ENCODE assay signal across 15 mouse cellular contexts in the genomic region with DNA sequence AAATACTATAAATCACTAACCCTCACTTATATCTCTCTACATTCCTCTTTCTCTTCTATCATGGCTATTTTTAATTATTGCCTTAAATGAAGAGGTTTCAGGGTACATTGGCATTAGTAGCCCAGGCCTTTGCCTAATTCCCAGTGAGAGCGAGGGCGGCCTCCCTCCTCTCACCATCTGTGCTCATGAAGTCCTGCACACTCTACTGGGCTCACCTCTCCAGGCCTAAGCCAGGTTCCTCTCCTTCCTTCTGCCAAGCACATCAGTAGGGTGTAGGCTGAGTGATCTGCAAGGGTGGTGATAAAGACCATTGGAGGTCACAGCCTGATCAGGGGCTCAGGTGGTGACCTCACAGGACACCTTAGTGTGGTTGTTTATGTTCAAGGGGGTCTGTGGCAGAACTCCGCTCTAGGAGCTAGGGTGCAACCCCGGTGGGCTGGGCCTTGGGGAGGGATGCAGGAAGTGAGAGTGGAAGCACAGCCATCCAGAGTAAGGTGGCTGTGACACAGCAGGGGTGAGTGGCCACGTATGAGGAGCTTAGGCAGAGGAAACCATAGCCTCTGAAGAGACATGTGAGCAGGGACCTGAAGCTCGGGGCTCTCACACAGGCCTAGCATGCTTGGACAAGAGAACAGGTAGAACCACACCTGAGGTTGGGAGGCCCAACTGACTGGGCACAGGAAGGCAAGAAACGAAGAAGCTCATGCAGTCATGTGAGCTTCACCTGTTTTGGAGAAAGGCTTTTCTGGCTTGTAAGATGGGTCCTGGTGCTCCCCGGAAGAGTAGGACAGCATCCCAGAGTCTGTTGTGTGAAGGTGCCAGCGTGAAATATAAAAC. TPM values are rescaled to one million over a fixed set of nuclear protein-coding genes. Genes with fewer than 3 reads are reported as not detected.
DNase-seq lines count a peak whose midpoint lies in the region; ATAC-seq and TF ChIP-seq lines count a peak whose summit lies in the region.
"Had no signal": no experiment of that assay in that cellular context is flagged by ENCODE, and none has a peak within 500 bp of the region (broad histone marks: within the 10 kb centered on the region; RNA-seq: fewer than 3 reads in every experiment).

No protein-coding gene starts in this region.

- peak overlapping the region; percentile 46 for H3K27ac ChIP-seq in layer of hippocampus, adult 2 months
- no peak overlapping the region for H3K27ac ChIP-seq in hindbrain, embryonic 10.5 days
- H3K27ac ChIP-seq: liver, embryonic 13.5 days; neural tube, embryonic 13.5 days; stomach, embryonic 15.5 days had no signal

- no peaks in the 10 kb centered on the region for H3K27me3 ChIP-seq in hindbrain, embryonic 10.5 days (ENCODE audit: insufficient read depth, poor library complexity, severe bottlenecking)
- H3K27me3 ChIP-seq: liver, embryonic 13.5 days; neural tube, embryonic 13.5 days; stomach, embryonic 15.5 days had no signal

- no peak for TF ChIP-seq CTCF in layer of hippocampus, adult 2 months (conservative IDR thresholded peaks at IDR 0.05)

- WGBS in hindbrain, embryonic 10.5 days, result 88% methylated on average over 9 of the region's 9 CpGs

- DNase-seq in cerebellum, postnatal 10 days, result no peak
- peak; percentile 4 for DNase-seq in kidney, postnatal 10 days
- DNase-seq in kidney, adult 18-20 months, result no peak
- peak; percentile 10 for DNase-seq in A20 (ENCODE audit: low read depth, low spot score)
- no peak for DNase-seq in layer of hippocampus, adult 2 months (ENCODE audit: low spot score in 2 of 2)
- DNase-seq in hindbrain, embryonic 10.5 days (ENCODE audit: low spot score), result no peak
- DNase-seq: adrenal gland, adult 8-10 months; gastrocnemius, postnatal 10 days; kidney, postnatal 4 days; liver, embryonic 13.5 days; lung, postnatal 36 days had no signal

- H3K4me1 ChIP-seq in hindbrain, embryonic 10.5 days (replicated peaks), result peaks cover 14% of the 10 kb centered on the region
- H3K4me1 ChIP-seq: liver, embryonic 13.5 days; stomach, embryonic 15.5 days had no signal

- H3K9me3 ChIP-seq in hindbrain, embryonic 10.5 days, result no peaks in the 10 kb centered on the region
- H3K9me3 ChIP-seq: liver, embryonic 13.5 days; neural tube, embryonic 13.5 days; stomach, embryonic 15.5 days had no signal

- H3K4me3 ChIP-seq in layer of hippocampus, adult 2 months, result no peak overlapping the region
- H3K4me3 ChIP-seq in hindbrain, embryonic 10.5 days, result no peak overlapping the region
- H3K4me3 ChIP-seq: liver, embryonic 13.5 days; neural tube, embryonic 13.5 days; stomach, embryonic 15.5 days had no signal

- ATAC-seq in cerebellum, adult (ENCODE audit: insufficient number of reproducible peaks, low FRiP score, low TSS enrichment), result peak; percentile 81
- no peak for ATAC-seq in inflammation-experienced regulatory T-cells, adult 6 months

- 0 out of 2 replicates have a peak, but pooled peaks cover 12% of the 10 kb centered on the region for H3K36me3 ChIP-seq in hindbrain, embryonic 10.5 days
- H3K36me3 ChIP-seq: liver, embryonic 13.5 days; stomach, embryonic 15.5 days had no signal

RNA-seq across cellular contexts. Expression of a gene that starts 29.2 kb away (rescaled TPM):
- total RNA-seq in layer of hippocampus, adult 2 months (2021), result 100 to 1,000 TPM; 279 to 289 TPM
- 1 to 10 TPM in 1 of 3 experiments, under 1 TPM in 1, not detected in 1; 0.96 to 1.0 TPM for polyA plus RNA-seq in inflammation-experienced regulatory T-cells, adult 6 months (2017; shearing (Covaris generic))
- 19.6 and 20.9 TPM in 2 replicates for polyA plus RNA-seq in hindbrain, embryonic 10.5 days (2016; fragmentation: Nextera tagmentation; extraction: Ambion mirVana)

Comparison
In these comparisons a context has a peak if more than half of its experiments do, and no peak if none do; other contexts are left out.
1. DNase-seq: peak in kidney, postnatal 10 days (single experiment) and A20 (single experiment); none in cerebellum, postnatal 10 days (0 of 2), kidney, adult 18-20 months (single experiment), layer of hippocampus, adult 2 months (0 of 2) and hindbrain, embryonic 10.5 days (single experiment).
2. RNA of a gene that starts 29.2 kb away (polyA plus RNA-seq): 19.6 to 20.9 TPM in hindbrain, embryonic 10.5 days; 0.96 to 1.0 TPM in inflammation-experienced regulatory T-cells, adult 6 months; every median in the first group is over 10 times any median in the second.